Mouse (Mus musculus) left cerebral cortex, postnatal 10 days (tissue): ENCODE measurements around the gene Kera. TPM values are rescaled to one million over a fixed set of nuclear protein-coding genes. Genes with fewer than 3 reads are reported as not detected.

Experiments
- DNase-seq, 2 experiments: peaks; one replicate each; pipeline ENCODE4 v3.0.0; 2021 to 2022; ENCODE audit warnings: low spot score in 2 of 2, mixed read lengths in 1 of 2; ENCODE audit errors: extremely low spot score in 1 of 2
- intact Hi-C: fragments of 180-260 bp; cut with DNase I; formaldehyde crosslinking; loops from one replicate; pipeline ENCODE4 v1.15.1; 2025
- total RNA-seq, 2 experiments: library from RNA; stranded (reverse); gene quantifications; 2 replicates each; pipeline ENCODE4 v1.2.3; 2021

Kera gene
- total RNA-seq, 2 experiments from 2014 or later = not detected

- intact Hi-C loops = no loop called here
- DNase-seq = no peak
Observed at GRCm38 (mm10) chr10:97659489-97659888, 52.8 kb downstream of the Kera start.

Other genes starting within 250 kb of the Kera start
- 10 to 100 TPM; 24.6 to 33.5 TPM for gene Dcn, start 127.3 kb upstream of the Kera start, total RNA-seq
- 1 to 10 TPM; 3.2 to 3.8 TPM for gene Lum, start 41.8 kb upstream of the Kera start, total RNA-seq
- gene Epyc, start 37.2 kb downstream of the Kera start, total RNA-seq = under 1 TPM; 0.19 to 0.32 TPM
- not detected for gene Ccer1, start 86.2 kb downstream of the Kera start, total RNA-seq
- under 1 TPM in 1 of 2 experiments, not detected in 1; 0.24 TPM for gene C030005K15Rik, start 119.9 kb downstream of the Kera start, total RNA-seq